Mouse (Mus musculus): ENCODE results near the gene Cog5.

DNA sequence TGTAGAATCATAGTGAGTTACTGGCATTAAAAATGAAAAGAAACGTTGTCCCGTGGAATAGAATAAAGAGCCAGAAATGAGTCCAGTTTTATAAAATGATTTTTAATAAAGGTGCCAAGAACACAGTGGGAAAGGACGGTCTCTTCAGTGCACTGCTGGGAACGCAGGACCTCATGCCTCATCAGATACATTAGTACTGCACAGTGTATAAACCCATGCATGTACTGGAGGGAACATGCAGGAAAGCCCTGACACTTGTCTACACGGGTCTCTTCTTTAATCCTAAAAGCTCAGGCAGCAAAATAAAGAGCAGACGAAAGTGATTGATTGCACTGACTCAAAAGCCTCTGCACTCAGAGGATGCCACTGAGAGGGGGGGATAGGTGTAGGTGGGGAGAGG is 236.0 kb downstream of the Cog5 start:
- TF ChIP-seq CTCF (IDR thresholded peaks at IDR 0.05; ENCODE audit: low read depth): no peak
- TF ChIP-seq EP300 (IDR thresholded peaks at IDR 0.05; ENCODE audit: low read depth): no peak
